Mouse (Mus musculus) lung, postnatal 0 days (tissue): Measurements from ENCODE around the gene Acot1. TPM values are rescaled to one million over a fixed set of nuclear protein-coding genes. Genes with fewer than 3 reads are reported as not detected.
"Not testable (repeated sequence)": the region's sequence is repeated elsewhere in the genome, so short reads cannot be mapped to it uniquely, and the experiment has no call there.

Source experiments
- ATAC-seq: fragments of 200-750 bp; cut with Nextera tagmentation; 2 replicates; pipeline ENCODE4 v1.8.0; 2017; ENCODE audit warnings: moderate library complexity
- DNase-seq: peaks from one replicate; pipeline ENCODE4 v3.0.0-alpha.2; 2016; ENCODE audit warnings: low spot score
- H3K27ac ChIP-seq: fragments of 300-500 bp; sonication (generic); 2 replicates; pipeline ENCODE4 v1.5.1; 2014; ENCODE audit warnings: antibody characterized with exemption, mild to moderate bottlenecking, low read length, mixed read lengths
- H3K27me3 ChIP-seq: fragments of 300-500 bp; sonication (generic); replicated peaks from 2 replicates; pipeline ENCODE4 v1.6.1; 2014; ENCODE audit warnings: low read length, mixed read lengths; ENCODE audit not compliant: insufficient read depth
- H3K36me3 ChIP-seq: fragments of 300-500 bp; sonication (generic); 2 replicates; pipeline ENCODE4 v1.6.1; 2014; ENCODE audit warnings: low read length, mixed read lengths; ENCODE audit not compliant: insufficient read depth
- H3K4me1 ChIP-seq: fragments of 300-500 bp; sonication (generic); 2 replicates; pipeline ENCODE4 v1.6.1; 2014; ENCODE audit warnings: antibody characterized with exemption, low read depth, low read length, mixed read lengths; ENCODE audit not compliant: insufficient read depth
- H3K4me2 ChIP-seq: fragments of 300-500 bp; sonication (generic); replicated peaks from 2 replicates; pipeline ENCODE4 v1.6.1; 2014; ENCODE audit warnings: low read depth, mild to moderate bottlenecking, low read length, moderate library complexity, mixed read lengths
- H3K4me3 ChIP-seq: fragments of 300-500 bp; sonication (generic); 2 replicates; pipeline ENCODE4 v1.5.1; 2014; ENCODE audit warnings: low read depth, low read length
- H3K9ac ChIP-seq: fragments of 300-500 bp; sonication (generic); replicated peaks from 2 replicates; pipeline ENCODE4 v1.6.1; 2014; ENCODE audit warnings: low read depth, mild to moderate bottlenecking
- H3K9me3 ChIP-seq: fragments of 300-500 bp; sonication (generic); 2 replicates; pipeline ENCODE4 v1.6.1; 2016; ENCODE audit warnings: low read length, mixed read lengths
- CTCF ChIP-seq: IDR thresholded peaks from 2 replicates; pipeline ENCODE4 v1.5.1; 2016; ENCODE audit warnings: antibody characterized with exemption, mild to moderate bottlenecking
- EP300 ChIP-seq: IDR thresholded peaks from 2 replicates; pipeline ENCODE4 v1.6.1; 2016; ENCODE audit warnings: antibody characterized with exemption, mild to moderate bottlenecking, control low read depth
- WGBS: fragments of 180-500 bp; shearing (Covaris S2); extraction: QIAGEN DNeasy Blood & Tissue Kit; methylation state at CpG from one replicate; pipeline ENCODE4 v1.1.7; 2014; 5-methylcytosine and 5-hydroxymethylcytosine counted together
- polyA plus RNA-seq: library from polyadenylated mRNA; unstranded; fragments of >200 nt; fragmentation: Nextera tagmentation; extraction: Ambion mirVana; gene quantifications from 2 replicates; pipeline ENCODE4 v1.2.1, GENCODE M21; 2015

Acot1 gene
- polyA plus RNA-seq, 1 experiment from 2014 or later: 164 TPM

DNA sequence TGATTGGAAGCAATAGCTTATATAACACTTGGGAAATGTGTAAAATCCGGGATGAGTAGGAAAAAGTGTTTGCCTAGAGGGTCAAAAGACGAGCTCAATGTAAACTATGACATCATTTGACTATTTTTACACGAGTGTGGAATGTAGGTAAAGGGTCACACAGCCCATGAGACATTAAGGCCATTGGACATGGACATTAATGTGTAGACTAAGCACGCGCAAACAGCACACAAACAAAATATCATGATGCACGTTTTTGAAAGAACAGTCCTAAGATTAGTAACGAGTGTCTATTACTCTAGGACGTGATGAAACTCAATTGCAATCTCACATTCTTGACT is 22.1 kb upstream of the Acot1 start:
- peak overlapping the region; percentile 97 for H3K27ac ChIP-seq
- ATAC-seq: peak; percentile 32

GRCm38 (mm10) chr12:83987583-83988441 is 21.5 kb upstream of the Acot1 start, which contains the start of gene Acot2:
Gene Acot2, plus strand, starts transcription at chr12:83987861.
- peak; percentile 88 for ATAC-seq
- DNase-seq: peak; percentile 95
- Histone ChIP-seq H3K27ac (peak within 1 kb of the TSS; percentile 97), H3K9ac (peak within 1 kb of the TSS; percentile 68), H3K27me3 (no peaks in the 10 kb centered on the region), H3K4me1 (peaks cover 12% of the 10 kb centered on the region; the same call in 1 of the 2 replicates), H3K4me2 (peak within 1 kb of the TSS; percentile 60), H3K36me3 (no peaks in the 10 kb centered on the region), H3K9me3 (no peaks in the 10 kb centered on the region), H3K4me3 (peak within 1 kb of the TSS; percentile 67)
- TF ChIP-seq EP300: peak; percentile 68; the same call in 1 of the 2 replicates
- TF ChIP-seq CTCF: peak; percentile 81
- under 1% methylated on average over 69 of the region's 80 CpGs for WGBS

More for the DNA sequence above, 22.1 kb upstream of the Acot1 start:
- Histone ChIP-seq H3K27me3 (no peaks in the 10 kb centered on the region), H3K4me1 (peaks cover 13% of the 10 kb centered on the region; the same call in 1 of the 2 replicates), H3K4me2 (peak overlapping the region; percentile 60), H3K4me3 (peak overlapping the region; percentile 67), H3K9me3 (no peaks in the 10 kb centered on the region), H3K9ac (peak overlapping the region; percentile 68; the same call in 1 of the 2 replicates), H3K36me3 (no peaks in the 10 kb centered on the region)
- TF ChIP-seq CTCF (no peak), EP300 (no peak)
- WGBS: 9% methylated on average over 8 of the region's 8 CpGs
- DNase-seq: no peak

DNA sequence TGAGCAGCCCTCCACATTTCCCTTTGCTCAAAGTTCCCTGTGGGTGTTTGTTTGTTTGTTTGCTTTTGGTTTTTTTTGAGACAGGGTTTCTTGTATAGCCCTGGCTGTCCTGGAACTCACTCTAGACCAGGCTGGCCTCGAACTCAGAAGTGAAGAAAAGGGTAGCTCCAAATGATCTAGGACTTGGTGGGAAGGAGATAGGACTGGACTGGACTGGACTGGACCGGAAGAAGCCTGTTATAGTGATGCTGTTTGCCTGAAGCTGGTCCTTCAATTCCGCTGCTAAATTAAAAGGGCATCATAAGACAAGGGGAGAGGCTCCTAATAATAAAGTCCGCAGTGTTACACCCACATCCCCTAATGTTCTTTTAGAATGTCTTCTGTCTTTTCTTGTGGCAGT is 20.8 kb upstream of the Acot1 start:
- peak overlapping the region; percentile 67 for H3K4me3 ChIP-seq
- DNase-seq: peak; percentile 39
- no peak for ATAC-seq
- WGBS: 57% methylated on average over 4 of the region's 4 CpGs
- H3K9me3 ChIP-seq: no peaks in the 10 kb centered on the region
- peak overlapping the region; percentile 68 for H3K9ac ChIP-seq
- TF ChIP-seq CTCF: no peak
- TF ChIP-seq EP300: no peak; the same call in 1 of the 2 replicates
- peaks cover 12% of the 10 kb centered on the region; the same call in 1 of the 2 replicates for H3K4me1 ChIP-seq
- H3K27me3 ChIP-seq: no peaks in the 10 kb centered on the region
- peak overlapping the region; percentile 60 for H3K4me2 ChIP-seq
- H3K27ac ChIP-seq: peak overlapping the region; percentile 97
- H3K36me3 ChIP-seq: no peaks in the 10 kb centered on the region

GRCm38 (mm10) chr12:83989378-83989777 is 19.9 kb upstream of the Acot1 start:
- Histone ChIP-seq H3K9me3 (no peaks in the 10 kb centered on the region), H3K4me1 (peaks cover 12% of the 10 kb centered on the region; the same call in 1 of the 2 replicates), H3K27me3 (no peaks in the 10 kb centered on the region), H3K4me2 (peak overlapping the region; percentile 60; the same call in 1 of the 2 replicates), H3K4me3 (0 out of 2 replicates have a peak overlapping the region, but pooled peaks have one; percentile 67), H3K27ac (no peak overlapping the region), H3K36me3 (no peaks in the 10 kb centered on the region), H3K9ac (no peak overlapping the region)
- TF ChIP-seq CTCF: peak; percentile 43
- no peak for TF ChIP-seq EP300
- WGBS: 91% methylated on average over 4 of the region's 4 CpGs
- ATAC-seq (no peak), DNase-seq (no peak)

DNA sequence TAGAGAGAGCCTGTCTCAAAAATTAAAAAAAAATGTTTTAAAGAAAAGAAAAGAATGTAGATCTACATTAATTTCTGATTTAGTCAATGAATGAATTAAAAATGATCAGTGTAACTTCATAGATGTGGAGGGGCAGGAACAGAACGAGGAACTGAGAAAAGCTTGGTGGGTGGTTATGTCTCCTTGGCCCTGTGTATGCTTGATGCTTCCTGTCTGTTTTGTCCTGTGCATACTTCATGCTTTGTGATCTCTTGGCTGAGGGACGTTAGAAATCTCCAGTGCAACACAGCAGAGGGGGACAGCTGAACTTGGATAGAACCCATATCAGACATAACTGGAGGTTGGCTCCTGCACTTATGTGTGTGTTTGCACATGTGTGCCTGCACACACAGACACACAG is 12.1 kb upstream of the Acot1 start:
- TF ChIP-seq CTCF: no peak
- no peak for TF ChIP-seq EP300
- ATAC-seq: no peak
- 45% methylated on average over 2 of the region's 2 CpGs for WGBS

DNA sequence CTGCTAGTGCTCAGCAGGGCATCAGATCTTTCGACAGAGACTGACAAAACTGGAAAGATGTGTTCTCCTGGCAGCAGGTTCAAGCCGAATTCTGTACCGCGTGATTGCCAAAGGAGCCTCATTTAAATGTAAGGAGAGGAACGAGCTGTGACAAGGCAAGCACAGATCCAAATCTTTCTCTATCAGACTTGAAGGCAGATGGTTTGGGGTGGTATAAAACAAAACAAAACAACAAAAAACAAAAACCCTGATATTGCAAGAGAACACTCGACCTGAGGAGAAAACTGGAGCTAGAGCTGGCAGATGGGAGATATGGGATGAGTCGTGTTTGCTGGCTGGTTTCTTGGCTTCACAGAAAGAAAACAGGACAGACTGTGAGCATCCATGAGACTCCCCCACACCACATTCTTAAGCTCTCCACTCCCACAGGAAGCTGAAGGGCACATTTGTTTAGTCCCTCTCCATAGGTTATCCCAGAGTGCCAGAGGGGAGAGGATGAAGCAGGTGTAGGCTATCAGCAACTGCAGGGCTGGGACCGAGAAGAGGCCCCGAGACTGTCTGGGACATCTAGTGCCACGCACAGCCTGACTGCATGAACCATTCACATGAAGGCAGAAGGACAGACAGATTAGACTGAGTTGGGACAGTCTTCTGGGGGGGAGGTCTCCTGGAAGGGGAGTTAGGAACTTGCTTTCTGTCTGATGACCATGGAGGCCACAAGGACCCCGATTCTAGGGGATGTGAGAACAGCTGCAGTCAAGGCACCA is 10.8 kb upstream of the Acot1 start:
- no peak for TF ChIP-seq EP300
- no peak for TF ChIP-seq CTCF
- H3K9ac ChIP-seq: no peak overlapping the region
- no peaks in the 10 kb centered on the region for H3K4me1 ChIP-seq
- ATAC-seq (no peak), DNase-seq (peak; percentile 47)
- H3K4me3 ChIP-seq: no peak overlapping the region
- no peaks in the 10 kb centered on the region for H3K36me3 ChIP-seq
- H3K9me3 ChIP-seq: no peaks in the 10 kb centered on the region
- H3K4me2 ChIP-seq: no peak overlapping the region
- whole genome bisulfite sequencing: 40% methylated on average over 11 of the region's 11 CpGs
- H3K27me3 ChIP-seq: no peaks in the 10 kb centered on the region
- H3K27ac ChIP-seq: no peak overlapping the region

More for the DNA sequence above, 12.1 kb upstream of the Acot1 start:
- Histone ChIP-seq H3K27me3 (no peaks in the 10 kb centered on the region), H3K4me2 (no peak overlapping the region), H3K27ac (no peak overlapping the region), H3K36me3 (no peaks in the 10 kb centered on the region), H3K9me3 (no peaks in the 10 kb centered on the region), H3K4me3 (no peak overlapping the region), H3K4me1 (no peaks in the 10 kb centered on the region), H3K9ac (no peak overlapping the region)
- DNase-seq: no peak

GRCm38 (mm10) chr12:83999237-83999636 is 10.1 kb upstream of the Acot1 start:
- DNase-seq (peak; percentile 83), ATAC-seq (peak; percentile 88)
- not testable (repeated sequence) for H3K4me2 ChIP-seq, H3K27ac ChIP-seq, H3K4me1 ChIP-seq, H3K27me3 ChIP-seq, H3K36me3 ChIP-seq, H3K9me3 ChIP-seq, H3K9ac ChIP-seq, H3K4me3 ChIP-seq
- WGBS: 33% methylated on average over 8 of the region's 8 CpGs
